Mouse (Mus musculus) urinary bladder, adult 2 months (tissue): ENCODE data around the gene Gsn. TPM values are rescaled to one million over a fixed set of nuclear protein-coding genes. Genes with fewer than 3 reads are reported as not detected.

Source experiments
- DNase-seq: peaks from one replicate; pipeline ENCODE4 v3.0.0; 2022; ENCODE audit warnings: low spot score
- polyA plus RNA-seq: library from polyadenylated mRNA; depleted of rRNA; stranded (reverse); fragments of >200 nt; gene quantifications from 2 replicates; pipeline ENCODE4 v1.2.3, GENCODE M21; 2012; rRNA removed

The Gsn gene
- polyA plus RNA-seq, 1 experiment: 4,184 TPM

DNA sequence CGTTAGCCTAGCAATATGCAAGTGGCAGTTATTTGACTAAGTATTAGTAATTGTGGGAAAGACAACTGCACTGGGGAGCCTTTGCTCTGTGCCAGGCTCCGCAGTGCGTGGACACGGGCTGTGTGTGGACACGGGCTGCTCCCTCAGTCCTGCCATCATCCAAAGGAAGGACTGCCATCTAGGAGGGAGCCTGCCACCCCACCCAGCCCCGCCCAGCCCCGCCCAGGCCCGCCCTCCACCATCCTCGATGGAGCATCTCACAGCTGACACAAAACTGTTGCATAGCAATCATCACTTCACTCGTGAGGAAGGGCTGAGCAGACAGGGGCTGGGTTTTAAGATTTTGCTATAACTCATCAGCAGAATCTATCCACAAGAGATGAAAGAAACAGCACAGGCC, 69.8 kb downstream of the Gsn start:
- no peak for DNase-seq

DNA sequence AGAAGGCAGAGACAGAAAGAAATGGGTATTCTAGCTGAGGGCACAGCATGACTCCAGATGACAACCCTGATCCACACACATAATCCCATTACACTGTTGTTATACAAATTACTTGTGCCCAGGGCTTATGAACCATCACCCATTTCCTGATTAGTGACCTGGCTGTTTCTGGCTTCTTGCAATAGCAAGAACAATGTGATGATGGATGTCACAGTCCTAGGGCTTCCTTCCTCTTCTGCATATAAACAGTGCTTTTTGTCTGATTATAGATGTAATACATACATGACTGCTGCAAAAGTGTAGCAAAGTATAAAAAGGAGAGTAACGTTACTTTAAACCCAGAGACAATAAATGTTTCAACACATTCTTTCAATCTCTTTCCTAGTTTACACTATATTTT, 70.8 kb downstream of the Gsn start:
- DNase-seq: no peak

DNA sequence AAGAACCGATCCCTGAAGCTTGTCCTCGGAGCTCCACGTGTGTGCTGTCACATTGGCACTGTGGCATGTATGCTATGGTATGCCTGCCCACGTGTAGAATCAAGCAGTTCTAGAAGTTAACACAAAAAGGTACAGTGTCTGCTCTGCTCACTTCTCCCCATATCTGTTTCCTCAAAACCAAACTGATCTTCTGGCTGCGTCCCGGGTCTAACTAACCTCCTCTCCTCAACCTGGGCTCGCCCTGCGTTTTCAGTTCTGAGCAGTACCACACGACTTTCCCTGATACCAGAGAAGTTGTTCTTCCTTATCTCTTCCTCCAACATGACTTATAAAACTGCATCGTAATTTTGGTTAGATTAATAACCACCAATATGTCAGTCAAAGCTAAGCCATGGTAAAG, 71.4 kb downstream of the Gsn start:
- DNase-seq: no peak

DNA sequence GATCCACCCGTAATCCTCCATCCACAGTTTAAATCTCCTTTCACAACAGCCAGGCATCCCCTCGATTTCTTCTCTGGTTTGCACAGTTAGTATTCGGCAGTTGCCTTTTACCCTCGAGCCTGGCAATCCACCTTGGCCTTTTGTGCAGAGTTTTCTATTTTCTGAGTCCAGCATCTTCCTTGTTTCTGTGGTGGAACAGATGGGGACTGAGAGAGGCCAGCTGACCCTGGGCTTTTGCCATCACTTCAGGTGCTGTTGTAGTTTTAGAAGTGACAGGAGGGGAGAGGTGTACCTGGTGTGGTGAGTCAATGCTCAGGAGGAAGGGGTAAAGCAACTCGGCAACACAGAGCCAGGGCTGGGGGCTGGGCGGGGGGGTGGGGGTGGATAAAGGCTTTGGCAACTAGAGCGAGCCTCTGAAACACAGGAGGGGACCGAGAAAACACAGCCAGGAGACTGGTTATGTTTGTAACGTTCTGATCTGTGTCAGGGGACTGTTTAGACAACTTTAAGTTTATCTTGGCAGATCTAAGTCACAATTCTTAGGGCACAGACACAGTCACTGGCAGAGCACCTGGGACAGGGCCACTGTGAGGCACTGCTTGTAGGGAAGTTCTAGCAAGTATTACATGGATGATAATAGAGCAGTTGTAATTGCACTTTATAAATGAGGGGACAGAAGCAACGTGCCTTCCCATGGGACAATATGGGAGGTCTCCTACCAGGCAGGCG, 72.0 kb downstream of the Gsn start:
- no peak for DNase-seq

DNA sequence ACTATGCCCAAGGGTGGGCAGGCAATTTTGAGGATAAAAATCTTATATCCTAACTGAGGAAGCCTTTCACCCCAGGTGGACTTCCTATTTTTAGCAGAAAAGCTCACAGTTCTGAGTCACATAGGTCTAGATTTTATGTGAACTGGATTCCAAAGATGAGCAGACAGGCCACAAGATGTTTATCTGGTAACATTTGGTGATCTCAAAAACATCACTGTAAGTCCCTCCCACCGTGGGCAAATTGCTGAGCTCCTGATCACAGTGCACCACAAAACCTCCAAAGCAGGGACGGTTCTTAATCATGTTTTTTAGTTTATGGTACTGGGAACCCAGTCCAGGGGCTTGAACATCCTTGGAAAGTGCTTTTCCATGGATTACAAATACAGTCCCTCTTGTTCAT, 72.9 kb downstream of the Gsn start:
- no peak for DNase-seq

DNA sequence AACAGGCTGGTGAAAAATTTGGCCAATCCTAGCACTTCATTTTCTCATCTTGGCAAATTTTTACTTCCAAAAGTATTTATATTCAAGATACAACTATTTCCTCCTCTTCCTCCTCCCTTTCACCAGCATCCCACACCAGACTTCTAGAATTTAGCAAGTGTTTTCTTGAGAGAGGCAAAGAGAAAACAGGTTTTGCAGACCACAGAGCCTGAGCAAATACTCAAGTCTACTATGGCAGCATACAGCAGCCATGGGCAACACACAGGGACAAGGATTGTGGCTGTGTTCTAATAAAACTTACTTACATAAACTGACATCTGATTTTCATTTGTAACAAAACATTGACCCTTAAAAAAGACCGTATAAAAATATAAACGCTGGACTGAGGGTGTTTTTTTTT, 75.0 kb downstream of the Gsn start:
- no peak for DNase-seq

DNA sequence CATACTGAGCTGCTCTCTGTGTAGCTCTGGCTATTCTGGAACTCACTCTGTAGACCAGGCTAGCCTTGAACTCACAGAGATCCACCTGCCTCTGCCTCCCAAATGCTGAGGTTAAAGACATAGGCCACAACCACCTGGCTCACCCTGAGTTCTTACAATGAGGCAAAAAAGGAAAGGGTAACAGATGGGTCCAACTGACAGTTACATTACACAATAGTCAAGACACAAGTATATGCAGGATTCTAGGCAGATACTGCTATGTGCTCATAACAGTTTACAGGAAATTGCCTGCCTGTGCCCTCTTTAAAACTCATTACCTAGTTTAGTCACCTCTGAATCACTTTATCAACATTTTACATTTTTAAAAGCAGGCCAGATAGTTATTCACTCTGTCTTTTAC, 77.5 kb downstream of the Gsn start:
- no peak for DNase-seq

DNA sequence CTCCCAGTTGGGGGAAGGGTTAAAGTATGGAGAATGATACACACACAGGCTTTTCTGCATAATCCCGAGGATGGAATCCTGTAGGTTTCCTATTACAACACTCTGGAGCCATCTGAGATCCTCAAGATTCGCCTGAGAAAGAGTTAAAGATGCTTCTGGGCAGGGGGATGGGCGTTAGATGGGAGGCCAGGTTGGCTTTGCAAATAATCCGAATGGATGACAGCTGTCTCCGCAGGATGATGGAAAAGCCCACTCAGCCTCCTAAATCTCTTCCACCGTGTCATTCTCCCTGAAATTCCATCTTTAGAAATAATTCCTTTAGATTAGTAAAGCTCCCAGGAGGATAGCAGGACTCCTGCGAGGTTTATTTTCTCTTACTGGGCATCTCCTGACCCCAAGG, 79.4 kb downstream of the Gsn start:
- no peak for DNase-seq

DNA sequence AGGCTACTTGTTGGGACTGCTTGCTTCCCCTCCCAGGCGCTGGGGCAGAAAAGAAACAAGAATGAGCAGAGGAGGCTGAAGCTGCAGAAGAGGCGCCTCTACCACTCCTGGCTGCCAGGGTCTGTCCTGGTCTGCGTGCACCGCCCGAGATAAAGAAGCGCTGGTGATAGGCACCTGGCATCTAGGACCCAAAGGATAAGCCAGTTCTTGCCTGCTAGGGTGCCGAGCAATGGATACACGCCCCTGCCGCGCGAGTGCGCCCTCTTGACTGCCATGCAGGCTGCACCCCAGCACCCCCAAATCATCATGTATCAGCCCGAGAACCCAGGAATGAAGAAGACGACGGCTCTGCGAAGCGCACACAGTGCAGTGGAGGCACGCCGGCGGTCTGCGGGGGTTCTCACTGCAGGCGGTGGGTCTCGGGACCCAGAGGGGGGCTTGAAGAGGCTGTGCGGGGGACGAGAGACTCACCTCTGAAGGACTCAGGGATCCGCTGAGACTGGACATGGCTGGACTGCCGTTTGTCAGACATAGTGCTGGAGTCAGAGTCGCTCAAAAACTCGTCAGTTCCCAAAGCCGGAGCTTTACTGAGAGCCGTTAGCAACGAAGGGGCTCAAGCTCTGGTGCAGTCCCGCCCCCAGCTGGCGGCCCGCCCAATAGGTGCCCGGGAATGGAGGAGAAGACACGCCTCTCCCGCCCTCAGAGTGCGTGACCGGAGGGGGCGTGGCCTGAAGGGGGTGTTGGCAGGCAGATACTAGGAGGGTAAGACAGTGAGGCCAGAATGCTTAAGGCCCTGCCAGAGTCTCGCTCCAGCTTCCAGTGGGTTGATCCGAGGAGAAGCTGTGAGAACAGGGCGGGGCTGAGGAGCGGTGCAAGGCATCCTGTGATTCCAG, 80.5 kb downstream of the Gsn start, which contains the start of gene Stom:
Stom (minus strand) TSS at position 589 of the 893 bp plus-strand sequence.
- peak; percentile 98 for DNase-seq

DNA sequence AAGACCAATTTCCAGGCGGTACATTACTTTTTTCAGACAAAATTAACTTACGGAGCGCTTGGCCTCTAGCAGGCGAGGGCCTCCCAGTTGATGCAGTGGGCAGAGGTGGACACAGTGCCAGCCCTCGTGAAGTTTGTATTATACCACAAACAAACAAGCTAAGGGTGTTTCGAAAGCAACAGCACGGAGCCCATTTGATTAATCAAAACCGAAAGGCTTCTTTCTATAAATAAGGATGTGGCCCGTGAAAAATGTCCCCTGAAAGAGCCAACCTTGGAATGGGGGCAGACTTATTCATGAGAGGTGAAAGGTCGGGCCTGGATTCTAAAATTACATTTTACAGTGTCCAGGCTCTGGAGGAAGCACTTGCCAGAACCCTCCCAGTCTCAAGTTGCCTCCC, 81.2 kb downstream of the Gsn start:
- DNase-seq: no peak

DNA sequence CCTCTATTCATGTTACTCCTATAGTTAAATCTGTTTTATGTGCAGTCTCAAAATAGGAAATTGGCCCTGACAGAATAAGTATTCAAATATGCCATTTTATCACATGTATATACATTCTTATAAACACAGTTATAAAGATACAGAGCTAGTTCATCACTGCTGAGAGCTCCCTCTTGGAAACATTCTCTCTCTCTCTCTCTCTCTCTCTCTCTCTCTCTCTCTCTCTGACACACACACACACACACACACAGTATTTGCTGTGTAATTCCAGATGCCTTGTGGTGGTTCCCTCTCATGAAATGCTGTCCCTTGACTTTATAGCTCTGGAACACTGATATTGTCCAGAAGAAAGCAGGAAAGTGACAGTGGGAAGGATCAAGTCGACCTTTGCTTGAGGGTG, 81.9 kb downstream of the Gsn start:
- DNase-seq: no peak

DNA sequence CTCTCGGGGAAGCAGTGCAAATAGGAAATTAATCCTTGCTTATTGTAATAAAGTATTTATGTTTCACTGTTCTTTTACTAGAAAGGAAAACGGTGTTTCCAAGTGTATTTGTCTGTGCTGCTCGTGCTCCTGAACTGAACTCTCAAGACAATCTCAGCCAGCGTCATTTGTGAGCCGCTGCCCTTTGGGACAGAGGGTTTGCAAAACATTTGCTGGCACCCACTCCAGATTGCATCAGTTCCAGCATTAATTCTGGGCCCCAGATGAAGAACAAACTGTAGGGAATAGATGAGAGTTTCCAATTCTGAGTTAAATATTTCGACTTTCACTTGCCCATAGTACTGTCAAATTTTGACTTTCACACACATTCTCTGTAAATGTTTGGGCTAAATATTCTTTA, 82.5 kb downstream of the Gsn start:
- DNase-seq: no peak

DNA sequence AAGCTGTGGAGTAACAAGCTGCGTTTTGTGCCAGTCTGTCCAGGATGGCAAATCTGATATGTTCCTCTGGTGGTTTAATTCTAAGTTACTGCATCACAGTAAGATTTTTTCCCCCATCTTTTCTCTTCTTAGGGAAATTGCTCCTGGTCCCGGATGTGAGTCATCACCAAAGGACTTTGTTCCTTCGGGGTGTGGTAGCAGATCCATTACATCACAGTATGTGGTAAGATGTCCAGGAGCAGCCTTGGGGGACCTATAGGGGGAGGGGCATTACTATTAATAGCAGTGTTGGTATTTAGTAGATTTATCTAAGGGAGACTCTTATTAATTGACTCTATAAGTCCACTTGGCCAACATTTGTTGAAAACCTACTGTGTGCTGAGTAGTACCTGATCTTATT, 86.4 kb downstream of the Gsn start:
- no peak for DNase-seq

DNA sequence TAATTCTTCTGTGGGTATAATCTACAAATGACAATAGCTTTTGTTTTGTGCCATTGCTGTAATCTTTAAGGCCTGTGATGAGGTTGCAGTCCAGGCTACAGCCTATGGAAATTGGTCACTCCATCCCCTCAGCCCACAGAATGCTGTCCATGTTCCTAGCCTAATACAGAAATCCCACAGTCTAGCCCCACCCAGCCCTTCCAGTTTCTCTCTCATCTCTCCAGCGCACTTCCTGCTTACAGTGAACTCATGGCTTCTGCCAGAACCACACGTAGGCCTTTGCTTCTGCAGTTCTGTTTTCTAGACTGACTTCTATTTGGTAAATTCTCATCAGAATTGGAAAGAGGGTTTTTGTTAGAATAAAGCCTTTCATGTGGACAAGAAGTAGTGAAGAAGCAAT, 89.8 kb downstream of the Gsn start:
- no peak for DNase-seq

DNA sequence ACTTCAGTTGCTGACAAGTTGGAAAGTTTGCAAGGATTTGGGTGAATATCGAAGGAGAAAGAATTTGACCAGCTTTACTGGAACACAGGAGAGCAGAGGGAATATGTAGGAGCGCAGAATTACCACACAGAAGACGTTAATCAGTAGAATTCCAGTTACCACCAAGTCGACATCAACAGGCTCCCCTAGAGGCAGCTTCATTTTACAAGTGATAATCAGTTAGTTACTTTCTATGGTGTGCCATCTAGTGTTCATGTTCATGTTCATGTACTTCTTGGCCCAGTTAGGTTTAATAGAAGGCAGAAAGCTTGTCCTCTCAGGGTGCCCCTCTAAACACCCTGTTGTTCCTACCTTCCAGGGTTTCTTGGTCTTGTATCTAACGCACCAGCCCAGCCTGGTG, 93.0 kb downstream of the Gsn start:
- no peak for DNase-seq

Other genes starting within 250 kb of the Gsn start
- gene Hc, start 194.9 kb upstream of the Gsn start, polyA plus RNA-seq: 0.40 and 0.56 TPM in 2 replicates
- gene AI182371, start 154.8 kb upstream of the Gsn start, polyA plus RNA-seq: 1.0 and 1.4 TPM in 2 replicates
- gene Cntrl, start 146.9 kb upstream of the Gsn start, polyA plus RNA-seq: 20.8 and 23.7 TPM in 2 replicates
- gene Rab14, start 55.3 kb upstream of the Gsn start, polyA plus RNA-seq: 132 and 145 TPM in 2 replicates
- gene Stom, start 80.6 kb downstream of the Gsn start, polyA plus RNA-seq: 67.9 and 82.5 TPM in 2 replicates
- not detected in 2 replicates for gene 4930568D16Rik, start 111.3 kb downstream of the Gsn start, polyA plus RNA-seq
- gene 4930402F06Rik, start 140.8 kb downstream of the Gsn start, polyA plus RNA-seq: not detected in 2 replicates
- 16.5 and 17.1 TPM in 2 replicates for gene Ggta1, start 206.9 kb downstream of the Gsn start, polyA plus RNA-seq